Mouse (Mus musculus) embryonic facial prominence, embryonic 14.5 days (tissue): ENCODE measurements around the gene Shroom3. TPM values are rescaled to one million over a fixed set of nuclear protein-coding genes. Genes with fewer than 3 reads are reported as not detected.

Experiments
- ATAC-seq: fragments of 200-750 bp; cut with Nextera tagmentation; 2 replicates; pipeline ENCODE4 v1.8.0; 2017; ENCODE audit warnings: low read depth, moderate number of reproducible peaks, moderate TSS enrichment
- DNase-seq: peaks from one replicate; pipeline ENCODE4 v3.0.0-alpha.2; 2015; ENCODE audit warnings: low spot score
- H3K27ac ChIP-seq: fragments of 300-500 bp; sonication (generic); replicated peaks from 2 replicates; pipeline ENCODE4 v1.5.1; 2014; ENCODE audit warnings: low read depth, mild to moderate bottlenecking, low read length, moderate library complexity
- H3K27me3 ChIP-seq: fragments of 300-500 bp; sonication (generic); replicated peaks from 2 replicates; pipeline ENCODE4 v1.6.1; 2014; ENCODE audit warnings: low read length; ENCODE audit not compliant: control insufficient read depth, insufficient read depth
- H3K36me3 ChIP-seq: fragments of 300-500 bp; sonication (generic); 2 replicates; pipeline ENCODE4 v1.6.1; 2014; ENCODE audit warnings: low read length, mixed read lengths; ENCODE audit not compliant: control insufficient read depth, insufficient read depth
- H3K4me1 ChIP-seq: fragments of 300-500 bp; sonication (generic); 2 replicates; pipeline ENCODE4 v1.6.1; 2014; ENCODE audit warnings: antibody characterized with exemption, low read length; ENCODE audit not compliant: control insufficient read depth, insufficient read depth
- H3K4me2 ChIP-seq: fragments of 300-500 bp; sonication (generic); 2 replicates; pipeline ENCODE4 v1.6.1; 2014; ENCODE audit warnings: low read depth, mild to moderate bottlenecking, low read length, moderate library complexity, mixed read lengths
- H3K4me3 ChIP-seq: fragments of 300-500 bp; sonication (generic); 2 replicates; pipeline ENCODE4 v1.5.1; 2014; ENCODE audit warnings: low read depth, mild to moderate bottlenecking, low read length
- H3K9ac ChIP-seq: fragments of 300-500 bp; sonication (generic); 2 replicates; pipeline ENCODE4 v1.6.1; 2014; ENCODE audit warnings: low read depth, mild to moderate bottlenecking, low read length, moderate library complexity, mixed read lengths
- H3K9me3 ChIP-seq: fragments of 300-500 bp; sonication (generic); 2 replicates; pipeline ENCODE4 v1.6.1; 2016; ENCODE audit warnings: low read length; ENCODE audit not compliant: control insufficient read depth
- WGBS: fragments of 180-500 bp; shearing (Covaris S2); extraction: QIAGEN DNeasy Blood & Tissue Kit; methylation state at CpG from one replicate; pipeline ENCODE4 v1.1.7; 2014; 5-methylcytosine and 5-hydroxymethylcytosine counted together
- polyA plus RNA-seq: library from polyadenylated mRNA; unstranded; fragments of >200 nt; fragmentation: Nextera tagmentation; extraction: Ambion mirVana; gene quantifications from 2 replicates; pipeline ENCODE4 v1.2.1, GENCODE M21; 2014

The Shroom3 gene
- polyA plus RNA-seq, 1 experiment from 2014 or later: 3.4 TPM

GRCm38 (mm10) chr5:92986651-92987610 lies 303.7 kb downstream of the Shroom3 start:
- Histone ChIP-seq H3K9ac (no peak overlapping the region), H3K4me1 (peaks cover 14% of the 10 kb centered on the region), H3K27me3 (no peaks in the 10 kb centered on the region), H3K36me3 (no peaks in the 10 kb centered on the region), H3K27ac (no peak overlapping the region), H3K4me2 (no peak overlapping the region), H3K4me3 (no peak overlapping the region), H3K9me3 (no peaks in the 10 kb centered on the region)
- DNase-seq: no peak
- WGBS: 87% methylated on average over 22 of the region's 22 CpGs
- ATAC-seq: no peak

- Histone ChIP-seq H3K27me3 (no peaks in the 10 kb centered on the region), H3K36me3 (no peaks in the 10 kb centered on the region), H3K4me3 (no peak overlapping the region), H3K9me3 (no peaks in the 10 kb centered on the region), H3K27ac (peak overlapping the region; percentile 67), H3K4me2 (peak overlapping the region; percentile 16), H3K4me1 (peaks cover 14% of the 10 kb centered on the region), H3K9ac (no peak overlapping the region)
- DNase-seq: peak; percentile 74
- ATAC-seq: peak; percentile 64
- 32% methylated on average over 16 of the region's 16 CpGs for WGBS
Observed at GRCm38 (mm10) chr5:92987891-92988768, 304.9 kb downstream of the Shroom3 start.

- H3K36me3 ChIP-seq: no peaks in the 10 kb centered on the region
- WGBS: 18% methylated on average over 15 of the region's 15 CpGs
- no peaks in the 10 kb centered on the region for H3K27me3 ChIP-seq
- H3K9ac ChIP-seq: peak overlapping the region; percentile 23; the same call in 1 of the 2 replicates
- peak overlapping the region; percentile 16 for H3K4me2 ChIP-seq
- H3K27ac ChIP-seq: peak overlapping the region; percentile 67
- no peaks in the 10 kb centered on the region for H3K9me3 ChIP-seq
- peaks cover 14% of the 10 kb centered on the region for H3K4me1 ChIP-seq
- DNase-seq: peak; percentile 40
- no peak overlapping the region for H3K4me3 ChIP-seq
- peak; percentile 35 for ATAC-seq
Observed at GRCm38 (mm10) chr5:92988769-92989356, 305.6 kb downstream of the Shroom3 start.

- no peak for ATAC-seq
- no peak for DNase-seq
- 61% methylated on average over 3 of the region's 3 CpGs for WGBS
Observed at GRCm38 (mm10) chr5:92992106-92992505, 308.9 kb downstream of the Shroom3 start.

GRCm38 (mm10) chr5:92994309-92994708 lies 311.1 kb downstream of the Shroom3 start:
- Histone ChIP-seq H3K4me2 (no peak overlapping the region), H3K27ac (no peak overlapping the region), H3K4me1 (peaks cover 29% of the 10 kb centered on the region), H3K9ac (no peak overlapping the region), H3K4me3 (no peak overlapping the region), H3K9me3 (no peaks in the 10 kb centered on the region), H3K36me3 (no peaks in the 10 kb centered on the region), H3K27me3 (no peaks in the 10 kb centered on the region)
- 88% methylated on average over 6 of the region's 6 CpGs for WGBS
- DNase-seq (no peak), ATAC-seq (no peak)

More at GRCm38 (mm10) chr5:92992106-92992505, 308.9 kb downstream of the Shroom3 start:
- Histone ChIP-seq H3K9ac (no peak overlapping the region), H3K9me3 (no peaks in the 10 kb centered on the region), H3K4me2 (no peak overlapping the region), H3K4me3 (no peak overlapping the region), H3K36me3 (no peaks in the 10 kb centered on the region), H3K27me3 (no peaks in the 10 kb centered on the region), H3K27ac (no peak overlapping the region), H3K4me1 (peaks cover 22% of the 10 kb centered on the region)

GRCm38 (mm10) chr5:92994861-92995260 lies 311.6 kb downstream of the Shroom3 start:
- DNase-seq: no peak
- no peak for ATAC-seq
- no peak overlapping the region for H3K27ac ChIP-seq
- H3K9me3 ChIP-seq: no peaks in the 10 kb centered on the region
- H3K4me1 ChIP-seq: peaks cover 28% of the 10 kb centered on the region
- no peak overlapping the region for H3K9ac ChIP-seq
- no peaks in the 10 kb centered on the region for H3K27me3 ChIP-seq
- 90% methylated on average over 2 of the region's 2 CpGs for WGBS
- H3K4me2 ChIP-seq: no peak overlapping the region
- no peaks in the 10 kb centered on the region for H3K36me3 ChIP-seq
- no peak overlapping the region for H3K4me3 ChIP-seq

- H3K27ac ChIP-seq: peak overlapping the region; percentile 92
- H3K9me3 ChIP-seq: no peaks in the 10 kb centered on the region
- H3K9ac ChIP-seq: no peak overlapping the region
- WGBS: 18% methylated on average over 5 of the region's 5 CpGs
- H3K4me3 ChIP-seq: no peak overlapping the region
- no peaks in the 10 kb centered on the region for H3K27me3 ChIP-seq
- H3K36me3 ChIP-seq: no peaks in the 10 kb centered on the region
- H3K4me2 ChIP-seq: 0 out of 2 replicates have a peak overlapping the region, but pooled peaks have one; percentile 0
- peaks cover 41% of the 10 kb centered on the region for H3K4me1 ChIP-seq
- DNase-seq: peak; percentile 94
- peak; percentile 87 for ATAC-seq
Observed at GRCm38 (mm10) chr5:92997428-92998120, 314.3 kb downstream of the Shroom3 start.
